Comparison of ENCODE assay signal across 20 mouse cellular contexts in genomic region chr17:65608743-65609142, GRCm38 (mm10). TPM values are rescaled to one million over a fixed set of nuclear protein-coding genes. Genes with fewer than 3 reads are reported as not detected.
DNase-seq lines count a peak whose midpoint lies in the region; ATAC-seq and TF ChIP-seq lines count a peak whose summit lies in the region.
"Had no signal": no experiment of that assay in that cellular context is flagged by ENCODE, and none has a peak within 500 bp of the region (broad histone marks: within the 10 kb centered on the region; RNA-seq: fewer than 3 reads in every experiment).

No protein-coding gene starts in this region.

- intact Hi-C loops in heart, adult 2 months (cut with DNase I), result no loop called here

- H3K9me3 ChIP-seq in heart, embryonic 13.5 days, result no peaks in the 10 kb centered on the region
- no peaks in the 10 kb centered on the region for H3K9me3 ChIP-seq in MEL (replicated peaks; ENCODE audit: insufficient read depth, low read length)
- no peaks in the 10 kb centered on the region for H3K9me3 ChIP-seq in liver, embryonic 12.5 days (replicated peaks)
- H3K9me3 ChIP-seq: embryonic facial prominence, embryonic 10.5 days; hindbrain, embryonic 10.5 days; limb, embryonic 10.5 days; lung, embryonic 15.5 days; neural tube, embryonic 13.5 days; stomach, embryonic 15.5 days had no signal

- DNase-seq in heart, adult 2 months, result no peak
- peak; percentile 69 for DNase-seq in MEL (ENCODE audit: low read depth, low spot score)
- no peak for DNase-seq in layer of hippocampus, adult 9-10 months (ENCODE audit: low spot score)
- no peak for DNase-seq in spleen, postnatal 10 days (ENCODE audit: low spot score in 2 of 2)
- no peak for DNase-seq in kidney, postnatal 36 days
- DNase-seq: cerebellum, postnatal 25 days; gastrocnemius, postnatal 14 days; kidney, adult 9 months; thymus, postnatal 4 days had no signal

- no peak for TF ChIP-seq CTCF in heart, adult 2 months (IDR thresholded peaks at IDR 0.05)
- no peak for TF ChIP-seq CTCF in MEL (IDR thresholded peaks at IDR 0.05 in 2 of 3, conservative IDR thresholded peaks at IDR 0.05 in 1 of 3; ENCODE audit: control insufficient read depth in 1 of 3, insufficient read depth in 1 of 3, low read depth in 2 of 3, low read length in 3 of 3, poor library complexity in 1 of 3, severe bottlenecking in 1 of 3)

- peaks cover 22% of the 10 kb centered on the region for H3K79me2 ChIP-seq in heart, adult 2 months (replicated peaks; ENCODE audit: control insufficient read depth, insufficient read depth, low read length)
- H3K79me2 ChIP-seq in MEL (ENCODE audit: control insufficient read depth, insufficient read depth, low read length, poor library complexity), result peaks cover 81% of the 10 kb centered on the region

- TF ChIP-seq RAD21 in MEL (IDR thresholded peaks at IDR 0.05; ENCODE audit: low read depth, low read length), result no peak

- no peaks in the 10 kb centered on the region for H3K27me3 ChIP-seq in heart, embryonic 13.5 days (replicated peaks)
- H3K27me3 ChIP-seq in heart, adult 2 months (ENCODE audit: control insufficient read depth, insufficient read depth, low read length), result no peaks in the 10 kb centered on the region
- H3K27me3 ChIP-seq in MEL (ENCODE audit: control insufficient read depth in 1 of 2, insufficient read depth in 2 of 2, low read length in 2 of 2), result no peaks in the 10 kb centered on the region
- H3K27me3 ChIP-seq in liver, embryonic 12.5 days (replicated peaks), result no peaks in the 10 kb centered on the region
- H3K27me3 ChIP-seq: lung, embryonic 15.5 days; neural tube, embryonic 13.5 days; stomach, embryonic 15.5 days had no signal

- H3K4me1 ChIP-seq in heart, embryonic 13.5 days, result peaks cover 78% of the 10 kb centered on the region
- H3K4me1 ChIP-seq in heart, adult 2 months (ENCODE audit: control insufficient read depth, insufficient read depth, low read length), result peaks cover 32% of the 10 kb centered on the region
- peaks cover 41 to 49% of the 10 kb centered on the region in 2 experiments for H3K4me1 ChIP-seq in MEL (ENCODE audit: control insufficient read depth in 1 of 2, insufficient read depth in 2 of 2, low read length in 2 of 2)
- H3K4me1 ChIP-seq in liver, embryonic 12.5 days, result peaks cover 78% of the 10 kb centered on the region

- no peak for ATAC-seq in heart, embryonic 13.5 days (ENCODE audit: extremely low read depth, insufficient number of reproducible peaks, low FRiP score, low TSS enrichment)
- ATAC-seq in liver, embryonic 12.5 days, result no peak
- peak; percentile 33 for ATAC-seq in megakaryocyte progenitor cell, adult 5-6 weeks (replicated peaks; ENCODE audit: poor library complexity)
- ATAC-seq: inflammation-experienced regulatory T-cells, adult 6 months had no signal

- no peak for TF ChIP-seq POLR2A in heart, adult 2 months (IDR thresholded peaks at IDR 0.05; ENCODE audit: insufficient read depth, low read depth, low read length)
- no peak for TF ChIP-seq POLR2A in MEL (IDR thresholded peaks at IDR 0.05; ENCODE audit: control insufficient read depth in 1 of 2, insufficient read depth in 1 of 2, low read depth in 1 of 2, low read length in 2 of 2, poor library complexity in 1 of 2)

- H3K27ac ChIP-seq in heart, embryonic 13.5 days (replicated peaks), result peak overlapping the region; percentile 32; the same call in 1 of the 2 replicates
- no peak overlapping the region for H3K27ac ChIP-seq in heart, adult 2 months
- no peak overlapping the region for H3K27ac ChIP-seq in MEL (ENCODE audit: control insufficient read depth, low read depth, low read length)
- H3K27ac ChIP-seq in liver, embryonic 12.5 days, result peak overlapping the region; percentile 52; the same call in 1 of the 2 replicates
- H3K27ac ChIP-seq: embryonic facial prominence, embryonic 10.5 days; hindbrain, embryonic 10.5 days; limb, embryonic 10.5 days; neural tube, embryonic 13.5 days had no signal

- 23% methylated on average over 5 of the region's 5 CpGs for WGBS in heart, embryonic 13.5 days
- 24% methylated on average over 5 of the region's 5 CpGs for WGBS in heart, adult 2 months
- 23% methylated on average over 5 of the region's 5 CpGs for WGBS in liver, embryonic 12.5 days (ENCODE audit: insufficient replicate concordance)

- 0 out of 2 replicates have a peak overlapping the region, but pooled peaks have one; percentile 44 for H3K9ac ChIP-seq in heart, embryonic 13.5 days
- no peak overlapping the region for H3K9ac ChIP-seq in heart, adult 2 months (ENCODE audit: low read depth, low read length)
- no peak overlapping the region for H3K9ac ChIP-seq in MEL (ENCODE audit: control insufficient read depth, low read depth, low read length, poor library complexity, severe bottlenecking)
- no peak overlapping the region for H3K9ac ChIP-seq in liver, embryonic 12.5 days
- H3K9ac ChIP-seq: lung, embryonic 15.5 days; neural tube, embryonic 13.5 days; stomach, embryonic 15.5 days had no signal

- no peak for TF ChIP-seq EP300 in heart, adult 2 months (IDR thresholded peaks at IDR 0.05; ENCODE audit: insufficient read depth, low read depth, low read length)
- peak; percentile 79 to 90 for TF ChIP-seq EP300 in MEL (IDR thresholded peaks at IDR 0.05; ENCODE audit: low read depth in 1 of 2, low read length in 2 of 2)

- no peaks in the 10 kb centered on the region for H3K36me3 ChIP-seq in heart, embryonic 13.5 days
- H3K36me3 ChIP-seq in heart, adult 2 months (ENCODE audit: control insufficient read depth, insufficient read depth, low read length), result peaks cover 56% of the 10 kb centered on the region
- H3K36me3 ChIP-seq in MEL (ENCODE audit: control insufficient read depth in 1 of 2, insufficient read depth in 2 of 2, low read length in 2 of 2), result peaks cover 6 to 71% of the 10 kb centered on the region in 2 experiments
- peaks cover 10% of the 10 kb centered on the region for H3K36me3 ChIP-seq in liver, embryonic 12.5 days
- H3K36me3 ChIP-seq: neural tube, embryonic 13.5 days; stomach, embryonic 15.5 days had no signal

- peak overlapping the region; percentile 18 for H3K4me2 ChIP-seq in heart, embryonic 13.5 days
- peak overlapping the region; percentile 58 for H3K4me2 ChIP-seq in liver, embryonic 12.5 days
- H3K4me2 ChIP-seq: lung, embryonic 15.5 days; neural tube, embryonic 13.5 days had no signal

- H3K4me3 ChIP-seq in heart, embryonic 13.5 days, result 0 out of 2 replicates have a peak overlapping the region, but pooled peaks have one; percentile 1
- no peak overlapping the region for H3K4me3 ChIP-seq in heart, adult 2 months
- H3K4me3 ChIP-seq in MEL (ENCODE audit: control insufficient read depth in 1 of 2, insufficient read depth in 1 of 2, low read depth in 2 of 2, low read length in 2 of 2), result no peak overlapping the region
- 0 out of 2 replicates have a peak overlapping the region, but pooled peaks have one; percentile 0 for H3K4me3 ChIP-seq in liver, embryonic 12.5 days
- H3K4me3 ChIP-seq: embryonic facial prominence, embryonic 10.5 days; erythroblast, embryonic 14.5 days; hindbrain, embryonic 10.5 days; limb, embryonic 10.5 days; lung, embryonic 15.5 days; neural tube, embryonic 13.5 days; stomach, embryonic 15.5 days had no signal

TF ChIP-seq in MEL, 35 proteins besides CTCF, POLR2A, EP300 and RAD21 (continues in another document):
- TF ChIP-seq TAL1 (IDR thresholded peaks at IDR 0.05; ENCODE audit: low read length) (peak; percentile 85), MXI1 (IDR thresholded peaks at IDR 0.05; ENCODE audit: low read depth, low read length) (peak; percentile 46; the same call in 1 of the 2 replicates), JUND (IDR thresholded peaks at IDR 0.05; ENCODE audit: low read depth, low read length) (no peak), ELF1 (IDR thresholded peaks at IDR 0.05; ENCODE audit: low read depth, low read length) (no peak), NELFE (IDR thresholded peaks at IDR 0.05; ENCODE audit: low read depth, low read length) (no peak), CHD2 (IDR thresholded peaks at IDR 0.05; ENCODE audit: low read length) (no peak), MAX (IDR thresholded peaks at IDR 0.05; ENCODE audit: low read length) (no peak), MEF2A (IDR thresholded peaks at IDR 0.05; ENCODE audit: extremely low read depth, insufficient replicate concordance, low read depth, low read length, poor library complexity, severe bottlenecking) (no peak), GATA1 (IDR thresholded peaks at IDR 0.05; ENCODE audit: low read depth, low read length) (peak; percentile 88), KAT2A (conservative IDR thresholded peaks at IDR 0.05; ENCODE audit: low read depth, low read length) (no peak), MYC (IDR thresholded peaks at IDR 0.05; ENCODE audit: low read depth, low read length) (no peak), MYB (IDR thresholded peaks at IDR 0.05; ENCODE audit: low read depth, low read length) (peak; percentile 34; the same call in 1 of the 2 replicates), ZNF384 (IDR thresholded peaks at IDR 0.05; ENCODE audit: low read depth, low read length) (no peak), UBTF (IDR thresholded peaks at IDR 0.05; ENCODE audit: borderline replicate concordance, insufficient read depth, low read depth, low read length) (no peak), TCF12 (IDR thresholded peaks at IDR 0.05; ENCODE audit: low read depth, low read length) (peak; percentile 79), POLR2AphosphoS5 (IDR thresholded peaks at IDR 0.05; ENCODE audit: borderline replicate concordance, low read depth, low read length) (no peak)

RNA-seq across cellular contexts. Expression of gene Vapa, which starts 4.6 kb away (rescaled TPM):
- polyA plus RNA-seq in heart, embryonic 13.5 days (2015; fragmentation: Nextera tagmentation; extraction: Ambion mirVana), result 132 and 153 TPM in 2 replicates
- 10 to 100 TPM; 86.1 to 91.4 TPM for total RNA-seq in heart, adult 2 months (2021)
- 14.3 and 21.0 TPM in 2 replicates for polyA plus RNA-seq in heart, adult 2 months (2012; rRNA removed)
- 56.7 and 60.2 TPM in 2 replicates for total RNA-seq in MEL (2012; rRNA removed)
- 100 to 1,000 TPM in 1 of 2 experiments, 10 to 100 TPM in 1; 85.3 to 507 TPM for polyA plus RNA-seq in MEL (2012; ENCODE audit: insufficient read depth in 1 of 2, insufficient read length in 2 of 2, low read depth in 1 of 2, low replicate concordance in 2 of 2, missing spikeins in 1 of 2)
- 106 and 107 TPM in 2 replicates for polyA plus RNA-seq in liver, embryonic 12.5 days (2016; fragmentation: Nextera tagmentation; extraction: Ambion mirVana)
- total RNA-seq in megakaryocyte progenitor cell, adult 5-6 weeks (2015), result 195 and 214 TPM in 2 replicates
- total RNA-seq in megakaryocyte progenitor cell, adult 5-6 weeks (2017), result 141 and 147 TPM in 2 replicates

RNA-seq across cellular contexts. Expression of gene Txndc2, which starts 33.2 kb away (rescaled TPM):
- polyA plus RNA-seq in heart, embryonic 13.5 days (2015; fragmentation: Nextera tagmentation; extraction: Ambion mirVana), result 0.10 TPM in 1 of 2 replicates, not detected in the other
- total RNA-seq in heart, adult 2 months (2021), result not detected
- polyA plus RNA-seq in heart, adult 2 months (2012; rRNA removed), result 0.09 and 0.12 TPM in 2 replicates
- total RNA-seq in MEL (2012; rRNA removed), result not detected in 2 replicates
- polyA plus RNA-seq in MEL (2012; ENCODE audit: insufficient read depth in 1 of 2, insufficient read length in 2 of 2, low read depth in 1 of 2, low replicate concordance in 2 of 2, missing spikeins in 1 of 2), result not detected
- not detected in 2 replicates for polyA plus RNA-seq in liver, embryonic 12.5 days (2016; fragmentation: Nextera tagmentation; extraction: Ambion mirVana)
- 0.17 and 0.22 TPM in 2 replicates for total RNA-seq in megakaryocyte progenitor cell, adult 5-6 weeks (2015)
- not detected in 2 replicates for total RNA-seq in megakaryocyte progenitor cell, adult 5-6 weeks (2017)
- total RNA-seq: gastrocnemius, postnatal 14 days had no signal
- polyA plus RNA-seq: erythroblast, embryonic 14.5 days; inflammation-experienced regulatory T-cells, adult 6 months; limb, embryonic 10.5 days; lung, embryonic 15.5 days; neural tube, embryonic 13.5 days; stomach, embryonic 15.5 days had no signal

Comparison
In these comparisons a context has a peak if more than half of its experiments do, and no peak if none do; other contexts are left out.
1. H3K27ac ChIP-seq: peak in heart, embryonic 13.5 days (single experiment) and liver, embryonic 12.5 days (single experiment); none in heart, adult 2 months (single experiment) and MEL (single experiment).
2. H3K4me3 ChIP-seq: peak in heart, embryonic 13.5 days (single experiment) and liver, embryonic 12.5 days (single experiment); none in heart, adult 2 months (single experiment) and MEL (0 of 2).